Mouse (Mus musculus): Measurements from ENCODE around the gene Aco1.

DNA sequence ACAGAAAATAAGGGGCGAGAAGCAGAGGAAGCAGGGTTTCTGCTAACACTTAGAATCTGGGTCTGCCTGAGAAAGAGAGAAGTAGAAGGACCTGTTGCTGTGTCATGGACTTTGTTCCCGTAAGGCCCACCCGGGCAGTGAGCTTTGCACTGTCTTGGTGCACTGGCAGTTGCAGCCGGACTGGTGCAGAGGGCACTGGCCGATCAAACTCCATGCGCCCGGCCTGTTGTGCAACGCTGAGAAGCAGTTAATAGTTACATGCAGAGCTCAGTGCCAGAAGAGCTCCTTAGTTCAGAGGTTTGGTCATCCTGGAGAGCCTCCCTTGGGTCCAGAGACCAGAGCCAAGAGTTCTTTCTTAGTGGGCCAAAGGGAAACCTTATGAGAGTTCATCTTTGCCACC, 38.8 kb downstream of the Aco1 start:
- TF ChIP-seq CTCF (IDR thresholded peaks at IDR 0.05; ENCODE audit: low read depth, low read length) (no peak), POLR2A (IDR thresholded peaks at IDR 0.05; ENCODE audit: extremely low read depth, insufficient read depth, low read length) (no peak)

All from liver, adult 2 months (tissue).